Mouse (Mus musculus): ENCODE measurements around the gene Calhm4.

GRCm38 (mm10) chr10:34013241-34013640 is 30.9 kb downstream of the Calhm4 start:
- TF ChIP-seq CTCF (conservative IDR thresholded peaks at IDR 0.05; ENCODE audit: insufficient read depth, insufficient read length, low read depth, low read length) (no peak), POLR2A (IDR thresholded peaks at IDR 0.05; ENCODE audit: low read depth, low read length) (no peak)
